Mouse (Mus musculus): Measurements from ENCODE around the gene Mybphl. TPM values are rescaled to one million over a fixed set of nuclear protein-coding genes. Genes with fewer than 3 reads are reported as not detected.

Mybphl gene
- not detected for total RNA-seq (2023)

DNA sequence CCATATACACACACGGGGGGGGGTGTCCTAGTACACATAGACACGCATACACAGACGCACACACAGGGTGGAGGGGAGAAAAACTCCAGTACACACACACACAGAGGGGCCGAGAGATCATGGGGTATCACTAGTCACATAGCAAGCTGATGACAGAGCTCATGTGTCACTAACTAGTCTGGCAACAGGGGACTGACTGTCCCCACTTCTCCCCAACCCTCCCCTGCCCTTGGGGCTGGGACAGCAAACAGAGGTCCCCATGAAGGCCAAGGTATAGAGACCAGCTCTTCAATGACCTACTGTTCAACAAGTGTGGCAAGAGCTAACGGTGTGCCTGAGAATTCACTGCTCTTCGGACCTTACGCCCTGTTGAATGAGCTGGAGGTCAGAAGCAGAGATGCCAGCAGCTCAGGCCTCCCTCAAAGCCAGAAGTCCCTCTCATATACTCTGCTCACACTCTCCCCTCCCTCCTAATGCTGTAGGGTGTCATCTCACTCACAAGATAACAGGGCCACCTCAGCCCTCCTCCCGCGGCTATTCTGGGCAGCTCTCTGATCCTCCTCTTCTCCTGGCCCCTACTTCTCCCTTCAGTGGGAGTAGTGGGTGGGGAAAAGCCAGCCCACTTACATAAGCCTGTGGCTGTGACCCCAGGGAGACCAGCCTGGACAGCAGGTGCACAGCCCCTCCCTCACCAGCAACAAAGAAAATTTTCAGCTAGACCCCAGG, at the start of gene Mybphl:
Gene Mybphl, plus strand, starts transcription at position 642 of the 726 bp plus-strand sequence.

DNA sequence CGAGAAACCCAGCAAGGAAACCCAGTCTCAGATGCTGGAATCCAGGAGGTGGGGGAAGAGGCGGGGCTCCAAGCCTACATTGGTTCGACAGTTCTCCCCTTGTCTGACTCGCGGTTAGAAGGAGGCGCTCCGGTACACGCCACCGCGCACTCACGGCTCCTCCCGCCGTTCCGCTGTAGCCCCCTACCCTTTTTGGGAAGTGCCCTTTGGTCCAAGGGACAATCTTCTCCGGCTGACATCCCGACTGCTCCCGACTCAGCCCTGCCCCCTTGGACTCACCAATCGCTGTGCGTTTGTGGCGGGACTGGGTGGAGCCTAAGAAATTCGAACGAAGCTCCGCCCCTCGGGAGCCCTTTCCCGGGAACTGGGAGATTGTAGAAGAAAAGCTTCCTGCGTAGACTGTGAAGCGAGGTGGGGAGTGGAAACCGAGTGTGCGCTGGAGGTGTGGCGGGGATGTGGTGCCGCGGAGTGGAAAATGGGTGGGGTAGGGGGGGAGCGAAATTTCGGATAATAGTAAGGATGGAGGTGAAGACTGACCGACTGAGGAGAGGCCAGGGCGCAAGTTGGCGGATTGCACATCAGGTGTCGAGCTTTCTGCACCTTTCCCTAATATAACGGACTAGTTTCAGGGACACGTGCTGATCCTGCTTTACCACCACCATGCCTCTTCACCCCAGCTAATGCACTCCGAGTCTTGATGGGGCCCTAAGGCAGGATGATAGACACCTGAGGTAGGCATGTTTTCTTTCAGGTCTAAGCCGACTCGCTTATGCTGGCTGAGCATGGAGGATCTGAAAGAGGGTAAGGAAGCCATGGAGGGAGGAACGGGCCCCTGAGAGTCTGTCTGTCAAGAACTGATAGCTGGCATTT, 19.0 kb downstream of the Mybphl start, which contains the start of gene Psrc1:
Gene Psrc1, plus strand, starts transcription at position 355 of the 870 bp plus-strand sequence.

DNA sequence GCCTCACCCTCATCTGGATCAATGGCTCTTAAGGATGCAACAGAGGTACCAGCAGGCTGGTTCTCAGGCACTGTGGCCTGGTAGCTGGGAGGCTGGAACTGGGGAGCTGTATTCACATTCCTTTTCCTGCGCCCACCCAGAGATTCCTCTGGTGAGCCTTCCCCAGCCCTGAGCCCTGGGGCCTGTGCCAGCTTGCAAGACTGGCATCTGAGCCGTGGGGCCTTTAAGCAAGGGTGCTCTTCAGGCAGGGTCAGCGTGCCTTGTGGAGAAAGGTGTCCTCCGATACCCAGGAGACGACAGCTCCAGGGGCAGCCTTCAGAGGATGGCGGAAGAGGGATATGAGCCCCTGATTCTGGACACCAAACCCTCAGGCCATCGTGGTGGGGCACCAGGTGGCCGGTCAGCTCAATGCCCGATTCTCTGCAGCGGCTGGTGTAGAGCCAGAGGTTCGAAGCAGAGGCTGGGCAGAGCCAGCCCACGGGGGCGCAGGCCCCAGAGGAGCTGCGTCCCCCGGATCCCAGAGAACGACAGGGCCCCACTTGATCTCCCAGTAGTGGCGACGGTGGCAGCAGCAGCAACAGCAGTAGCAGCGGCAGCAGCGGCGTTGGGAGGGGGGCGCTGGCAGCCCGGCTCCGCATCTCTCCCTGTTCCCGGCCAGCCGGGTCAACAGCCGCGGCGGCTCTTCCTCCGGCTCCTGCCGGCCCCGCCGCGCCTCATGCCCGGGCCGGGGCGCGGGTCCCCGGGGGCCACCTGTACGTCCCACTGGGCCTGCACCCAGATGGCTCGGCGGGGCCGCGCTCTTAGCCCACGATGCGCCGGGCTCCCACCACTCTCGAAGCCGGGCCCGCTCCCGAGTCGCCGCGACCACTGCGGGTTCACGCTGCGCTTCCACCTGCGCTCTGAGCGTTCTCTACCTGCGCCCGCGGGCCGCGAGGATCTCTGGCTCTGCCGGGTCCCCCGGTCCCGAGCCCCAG, 50.4 kb downstream of the Mybphl start, which contains the start of gene Celsr2:
Gene Celsr2, minus strand, starts transcription at position 696 of the 974 bp plus-strand sequence.

Other genes starting within 250 kb of the Mybphl start
- gene Gnai3, start 218.8 kb upstream of the Mybphl start, total RNA-seq (2023) = 86.8 TPM
- not detected for gene Gpr61, start 210.0 kb upstream of the Mybphl start, total RNA-seq (2023)
- gene Amigo1, start 178.6 kb upstream of the Mybphl start, total RNA-seq (2023) = 2.4 TPM
- gene Cyb561d1, start 163.7 kb upstream of the Mybphl start, total RNA-seq (2023) = 33.5 TPM
- 43.8 TPM for gene Atxn7l2, start 154.0 kb upstream of the Mybphl start, total RNA-seq (2023)
- not detected for gene Sypl2, start 138.3 kb upstream of the Mybphl start, total RNA-seq (2023)
- gene Psma5, start 108.0 kb upstream of the Mybphl start, total RNA-seq (2023) = 33.5 TPM
- 1.3 TPM for gene Sort1, start 80.8 kb upstream of the Mybphl start, total RNA-seq (2023)
- gene Psrc1, start 18.9 kb downstream of the Mybphl start, total RNA-seq (2023) = 0.41 TPM
- gene Celsr2, start 50.6 kb downstream of the Mybphl start, total RNA-seq (2023) = 8.8 TPM
- gene Sars, start 80.3 kb downstream of the Mybphl start, total RNA-seq (2023) = 150 TPM
- not detected for gene 1700013F07Rik, start 169.2 kb downstream of the Mybphl start, total RNA-seq (2023)
- 0.38 TPM for gene 5330417C22Rik, start 171.6 kb downstream of the Mybphl start, total RNA-seq (2023)
- 41.9 TPM for gene Tmem167b, start 197.6 kb downstream of the Mybphl start, total RNA-seq (2023)
- gene Taf13, start 206.8 kb downstream of the Mybphl start, total RNA-seq (2023) = 19.6 TPM
- 17.1 TPM for gene Wdr47, start 226.4 kb downstream of the Mybphl start, total RNA-seq (2023)

Data from CD4-positive naive resting alpha-beta T cell, adult 57 days (primary cell).